Mouse (Mus musculus): Measurements from ENCODE around the gene Itpkc. TPM values are rescaled to one million over a fixed set of nuclear protein-coding genes. Genes with fewer than 3 reads are reported as not detected.
A peak's percentile ranks its signal among the peaks of the same experiment; 100 is the strongest.

The Itpkc gene
- total and polyA plus RNA-seq, 3 experiments, result 4.0 to 8.1 (median 4.0) TPM

GRCm38 (mm10) chr7:27237527-27237926 lies 9.1 kb upstream of the Itpkc start:
- TF ChIP-seq CTCF (conservative IDR thresholded peaks at IDR 0.05 in 1 of 2, IDR thresholded peaks at IDR 0.05 in 1 of 2; ENCODE audit: low read depth in 2 of 2, low read length in 2 of 2) (peak in 1 of 2 experiments; percentile 68; a peak in 2 of 4 replicates), SMC3 (IDR thresholded peaks at IDR 0.05; ENCODE audit: low read depth, low read length) (peak; percentile 27), ZKSCAN1 (IDR thresholded peaks at IDR 0.05; ENCODE audit: borderline replicate concordance, low read depth, low read length) (no peak), CHD2 (IDR thresholded peaks at IDR 0.05; ENCODE audit: low read length) (no peak), MEF2A (IDR thresholded peaks at IDR 0.05; ENCODE audit: borderline replicate concordance, low read depth, low read length) (no peak), MAZ (IDR thresholded peaks at IDR 0.05; ENCODE audit: low read depth, low read length) (no peak)
- Histone ChIP-seq H3K27ac (ENCODE audit: insufficient read depth, low read depth) (no peak overlapping the region), H3K4me2 (ENCODE audit: insufficient read depth, low read depth, poor library complexity, severe bottlenecking) (no peak overlapping the region), H3K27me3 (replicated peaks) (no peaks in the 10 kb centered on the region), H3K9me3 (replicated peaks; ENCODE audit: low read length) (no peaks in the 10 kb centered on the region), H3K4me1 (ENCODE audit: control insufficient read depth in 1 of 2, insufficient read depth in 2 of 2) (peaks cover 7 to 18% of the 10 kb centered on the region in 2 experiments), H3K4me3 (replicated peaks in 1 of 3; ENCODE audit: low read depth in 2 of 3, low read length in 2 of 3, poor library complexity in 1 of 3) (no peak overlapping the region), H3K79me2 (replicated peaks; ENCODE audit: control insufficient read depth, extremely low read depth, insufficient read depth, poor library complexity, severe bottlenecking) (no peaks in the 10 kb centered on the region), H3K36me3 (replicated peaks in 1 of 2; ENCODE audit: control insufficient read depth in 1 of 2, insufficient read depth in 1 of 2, low read length in 1 of 2) (peaks cover 38 to 62% of the 10 kb centered on the region in 2 experiments), H3K9ac (ENCODE audit: insufficient read depth, low read depth) (no peak overlapping the region)
- no peak for DNase-seq (ENCODE audit: extremely low read depth)
- in situ Hi-C loops (cut with MboI; ENCODE audit: low pct_ligation_motif_present, low pct_unique_long_range_greater_than_20kb, low sequenced_read_pairs), result no loop called here
- dilution Hi-C loops (cut with MboI; ENCODE audit: extremely low pct_ligation_motif_present, extremely low pct_unique_long_range_greater_than_20kb, low sequenced_read_pairs), result no loop called here

- TF ChIP-seq JUN (IDR thresholded peaks at IDR 0.05; ENCODE audit: insufficient read depth, low read depth, low read length), result no peak
- no peak for TF ChIP-seq ZC3H11A (IDR thresholded peaks at IDR 0.05; ENCODE audit: low read depth, low read length)
- no peak for TF ChIP-seq MXI1 (IDR thresholded peaks at IDR 0.05; ENCODE audit: low read depth, low read length)
- no peak for TF ChIP-seq ZMIZ1 (IDR thresholded peaks at IDR 0.05; ENCODE audit: low read depth, low read length)
- TF ChIP-seq MAFK (IDR thresholded peaks at IDR 0.05; ENCODE audit: insufficient replicate concordance, low read length), result no peak
- no peak for TF ChIP-seq CTCF (conservative IDR thresholded peaks at IDR 0.05 in 1 of 2, IDR thresholded peaks at IDR 0.05 in 1 of 2; ENCODE audit: low read depth in 2 of 2, low read length in 2 of 2)
- no peak for TF ChIP-seq NRF1 (IDR thresholded peaks at IDR 0.05; ENCODE audit: low read depth, low read length)
- TF ChIP-seq MEF2A (IDR thresholded peaks at IDR 0.05; ENCODE audit: borderline replicate concordance, low read depth, low read length), result no peak
- no peak for TF ChIP-seq ZNF384 (IDR thresholded peaks at IDR 0.05; ENCODE audit: low read depth, low read length)
- TF ChIP-seq ELF1 (IDR thresholded peaks at IDR 0.05; ENCODE audit: low read depth, low read length), result no peak
- no peak for TF ChIP-seq POLR2AphosphoS2 (IDR thresholded peaks at IDR 0.05; ENCODE audit: low read depth, low read length)
- TF ChIP-seq NELFE (IDR thresholded peaks at IDR 0.05; ENCODE audit: low read depth, low read length), result no peak
- no peaks in the 10 kb centered on the region for H3K79me2 ChIP-seq (replicated peaks; ENCODE audit: control insufficient read depth, extremely low read depth, insufficient read depth, poor library complexity, severe bottlenecking)
- no peak overlapping the region for H3K27ac ChIP-seq (ENCODE audit: insufficient read depth, low read depth)
- H3K27me3 ChIP-seq (replicated peaks), result no peaks in the 10 kb centered on the region
- in situ Hi-C loops (cut with MboI; ENCODE audit: low pct_ligation_motif_present, low pct_unique_long_range_greater_than_20kb, low sequenced_read_pairs) (no loop called here), dilution Hi-C loops (cut with MboI; ENCODE audit: extremely low pct_ligation_motif_present, extremely low pct_unique_long_range_greater_than_20kb, low sequenced_read_pairs) (no loop called here)
- H3K9me3 ChIP-seq (replicated peaks; ENCODE audit: low read length), result no peaks in the 10 kb centered on the region
- H3K9ac ChIP-seq (ENCODE audit: insufficient read depth, low read depth), result no peak overlapping the region
- H3K4me2 ChIP-seq (ENCODE audit: insufficient read depth, low read depth, poor library complexity, severe bottlenecking), result no peak overlapping the region
- H3K4me1 ChIP-seq (ENCODE audit: control insufficient read depth in 1 of 2, insufficient read depth in 2 of 2), result peaks cover 12 to 21% of the 10 kb centered on the region in 2 experiments
- no peak overlapping the region for H3K4me3 ChIP-seq (replicated peaks in 1 of 3; ENCODE audit: low read depth in 2 of 3, low read length in 2 of 3, poor library complexity in 1 of 3)
- DNase-seq (ENCODE audit: extremely low read depth), result no peak
- peaks cover 23 to 44% of the 10 kb centered on the region in 2 experiments for H3K36me3 ChIP-seq (replicated peaks in 1 of 2; ENCODE audit: control insufficient read depth in 1 of 2, insufficient read depth in 1 of 2, low read length in 1 of 2)
Observed at GRCm38 (mm10) chr7:27235726-27236125, 7.3 kb upstream of the Itpkc start.
